Mouse (Mus musculus): Measurements from ENCODE around the gene Adamtsl5. TPM values are rescaled to one million over a fixed set of nuclear protein-coding genes. Genes with fewer than 3 reads are reported as not detected.

Adamtsl5 gene
- polyA plus RNA-seq, 1 experiment from 2014 or later, result 11.6 TPM

DNA sequence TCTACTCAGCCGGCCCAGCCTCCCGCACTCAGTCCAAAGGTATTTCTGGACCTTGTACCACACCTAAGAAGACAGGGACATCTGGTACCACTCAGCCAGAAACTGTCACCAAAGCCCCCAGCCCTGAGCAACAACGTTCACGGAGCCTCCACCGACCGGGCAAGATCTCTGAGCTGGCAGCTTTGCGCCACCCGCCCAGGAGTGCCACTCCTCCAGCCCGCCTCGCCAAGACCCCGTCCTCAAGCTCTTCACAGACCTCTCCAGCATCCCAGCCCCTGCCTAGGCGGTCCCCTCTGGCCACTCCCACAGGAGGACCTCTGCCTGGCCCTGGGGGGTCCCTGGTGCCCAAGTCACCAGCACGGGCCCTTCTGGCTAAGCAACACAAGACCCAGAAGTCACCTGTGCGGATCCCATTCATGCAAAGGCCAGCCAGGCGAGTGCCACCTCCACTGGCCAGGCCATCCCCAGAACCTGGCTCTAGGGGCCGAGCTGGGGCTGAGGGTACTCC, 33.7 kb downstream of the Adamtsl5 start:
- Histone ChIP-seq H3K27me3 (peaks cover 71% of the 10 kb centered on the region), H3K27ac (replicated peaks) (no peak overlapping the region), H3K36me3 (peaks cover 18% of the 10 kb centered on the region), H3K4me3 (replicated peaks) (no peak overlapping the region), H3K9me3 (replicated peaks) (no peaks in the 10 kb centered on the region), H3K4me1 (peaks cover 40% of the 10 kb centered on the region), H3K4me2 (replicated peaks) (no peak overlapping the region), H3K9ac (no peak overlapping the region)
- 48% methylated on average over 16 of the region's 16 CpGs for WGBS
- ATAC-seq (ENCODE audit: insufficient number of reproducible peaks, low FRiP score, low TSS enrichment, low read depth), result no peak

DNA sequence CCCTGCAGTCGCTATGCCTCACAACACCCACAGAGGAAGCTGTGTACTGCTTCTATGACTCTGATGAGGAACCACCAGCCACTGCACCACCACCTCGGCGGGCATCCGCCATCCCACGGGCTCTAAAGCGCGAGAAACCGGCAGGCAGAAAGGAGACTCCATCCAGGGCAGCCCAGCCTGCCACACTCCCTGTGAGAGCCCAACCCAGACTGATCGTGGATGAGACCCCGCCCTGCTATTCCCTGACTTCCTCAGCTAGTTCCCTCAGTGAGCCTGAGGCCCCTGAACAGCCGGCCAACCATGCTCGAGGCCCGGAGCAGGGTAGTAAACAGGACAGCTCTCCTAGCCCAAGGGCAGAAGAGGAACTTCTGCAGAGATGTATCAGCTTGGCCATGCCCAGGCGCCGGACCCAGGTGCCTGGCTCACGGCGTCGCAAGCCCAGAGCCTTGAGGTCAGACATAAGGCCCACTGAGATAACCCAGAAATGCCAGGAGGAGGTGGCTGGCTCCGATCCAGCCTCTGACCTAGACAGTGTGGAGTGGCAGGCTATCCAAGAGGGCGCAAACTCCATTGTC, 34.5 kb downstream of the Adamtsl5 start:
- H3K9me3 ChIP-seq (replicated peaks), result no peaks in the 10 kb centered on the region
- H3K36me3 ChIP-seq, result peaks cover 15% of the 10 kb centered on the region
- no peak overlapping the region for H3K4me2 ChIP-seq (replicated peaks)
- no peak overlapping the region for H3K27ac ChIP-seq (replicated peaks)
- peaks cover 31% of the 10 kb centered on the region for H3K4me1 ChIP-seq
- H3K9ac ChIP-seq, result no peak overlapping the region
- WGBS, result 50% methylated on average over 20 of the region's 20 CpGs
- no peak for ATAC-seq (ENCODE audit: insufficient number of reproducible peaks, low FRiP score, low TSS enrichment, low read depth)
- peaks cover 71% of the 10 kb centered on the region for H3K27me3 ChIP-seq
- no peak overlapping the region for H3K4me3 ChIP-seq (replicated peaks)

DNA sequence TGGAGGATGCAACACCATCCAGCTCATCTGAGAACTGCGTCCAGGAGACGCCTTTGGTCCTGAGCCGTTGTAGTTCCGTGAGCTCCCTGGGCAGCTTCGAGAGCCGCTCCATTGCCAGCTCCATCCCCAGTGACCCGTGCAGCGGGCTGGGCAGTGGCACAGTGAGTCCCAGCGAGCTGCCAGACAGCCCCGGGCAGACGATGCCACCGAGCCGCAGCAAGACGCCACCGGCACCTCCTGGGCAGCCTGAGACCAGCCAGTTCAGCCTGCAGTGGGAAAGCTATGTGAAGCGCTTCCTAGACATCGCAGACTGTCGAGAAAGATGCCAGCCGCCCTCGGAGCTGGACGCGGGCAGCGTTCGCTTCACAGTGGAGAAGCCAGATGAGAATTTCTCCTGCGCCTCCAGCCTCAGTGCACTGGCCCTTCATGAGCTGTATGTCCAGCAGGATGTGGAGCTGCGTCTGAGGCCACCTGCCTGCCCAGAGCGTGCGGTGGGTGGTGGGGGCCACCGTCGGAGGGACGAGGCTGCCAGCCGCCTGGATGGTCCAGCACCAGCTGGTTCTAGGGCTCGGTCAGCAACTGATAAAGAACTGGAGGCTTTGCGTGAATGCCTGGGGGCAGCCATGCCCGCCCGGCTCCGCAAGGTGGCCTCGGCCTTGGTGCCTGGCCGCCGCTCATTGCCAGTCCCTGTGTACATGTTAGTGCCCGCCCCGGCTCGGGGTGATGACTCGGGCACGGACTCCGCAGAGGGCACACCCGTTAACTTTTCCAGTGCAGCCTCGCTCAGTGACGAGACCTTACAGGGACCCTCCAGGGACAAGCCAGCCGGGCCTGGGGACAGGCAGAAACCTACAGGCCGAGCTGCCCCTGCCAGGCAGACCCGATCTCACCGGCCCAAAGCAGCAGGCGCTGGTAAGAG, 35.4 kb downstream of the Adamtsl5 start:
- 67% methylated on average over 54 of the region's 54 CpGs for WGBS
- Histone ChIP-seq H3K9ac (no peak overlapping the region), H3K27me3 (peaks cover 71% of the 10 kb centered on the region), H3K27ac (replicated peaks) (no peak overlapping the region), H3K4me2 (replicated peaks) (no peak overlapping the region), H3K9me3 (replicated peaks) (no peaks in the 10 kb centered on the region), H3K4me1 (peaks cover 28% of the 10 kb centered on the region), H3K4me3 (replicated peaks) (no peak overlapping the region), H3K36me3 (peaks cover 10% of the 10 kb centered on the region)
- no peak for ATAC-seq (ENCODE audit: insufficient number of reproducible peaks, low FRiP score, low TSS enrichment, low read depth)

DNA sequence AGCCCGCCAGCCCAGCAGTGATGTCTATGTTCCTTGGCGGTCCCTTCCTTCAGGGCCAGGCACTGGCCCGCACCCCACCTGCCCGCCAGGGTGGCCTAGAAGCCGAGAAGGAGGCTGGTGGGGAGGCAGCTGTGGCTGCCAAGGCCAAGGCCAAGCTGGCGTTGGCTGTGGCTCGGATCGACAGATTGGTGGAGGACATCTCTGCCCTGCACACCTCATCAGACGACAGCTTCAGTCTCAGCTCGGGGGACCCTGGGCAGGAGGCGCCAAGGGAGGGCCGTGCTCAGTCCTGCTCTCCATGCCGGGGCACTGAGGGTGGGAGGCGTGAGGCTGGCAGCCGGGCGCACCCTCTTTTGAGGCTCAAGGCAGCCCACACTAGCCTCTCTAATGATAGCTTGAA, 36.7 kb downstream of the Adamtsl5 start:
- ATAC-seq (ENCODE audit: insufficient number of reproducible peaks, low FRiP score, low TSS enrichment, low read depth), result no peak
- Histone ChIP-seq H3K36me3 (peaks cover 5% of the 10 kb centered on the region), H3K4me3 (replicated peaks) (no peak overlapping the region), H3K4me1 (peaks cover 21% of the 10 kb centered on the region), H3K27me3 (peaks cover 59% of the 10 kb centered on the region), H3K9ac (no peak overlapping the region), H3K27ac (replicated peaks) (no peak overlapping the region), H3K9me3 (replicated peaks) (no peaks in the 10 kb centered on the region), H3K4me2 (replicated peaks) (no peak overlapping the region)
- 80% methylated on average over 16 of the region's 16 CpGs for WGBS

- Histone ChIP-seq H3K4me1 (0 out of 2 replicates have a peak, but pooled peaks cover 7% of the 10 kb centered on the region), H3K36me3 (peaks cover 11% of the 10 kb centered on the region; the same call in 1 of the 2 replicates), H3K4me2 (replicated peaks) (0 out of 2 replicates have a peak overlapping the region, but pooled peaks have one; percentile 34), H3K9ac (no peak overlapping the region), H3K4me3 (replicated peaks) (no peak overlapping the region), H3K27me3 (peaks cover 47% of the 10 kb centered on the region), H3K9me3 (replicated peaks) (no peaks in the 10 kb centered on the region), H3K27ac (replicated peaks) (no peak overlapping the region)
- no peak for ATAC-seq (ENCODE audit: insufficient number of reproducible peaks, low FRiP score, low TSS enrichment, low read depth)
- WGBS, result 15% methylated on average over 25 of the region's 25 CpGs
Observed at GRCm38 (mm10) chr10:80304862-80305261, 43.4 kb downstream of the Adamtsl5 start.

DNA sequence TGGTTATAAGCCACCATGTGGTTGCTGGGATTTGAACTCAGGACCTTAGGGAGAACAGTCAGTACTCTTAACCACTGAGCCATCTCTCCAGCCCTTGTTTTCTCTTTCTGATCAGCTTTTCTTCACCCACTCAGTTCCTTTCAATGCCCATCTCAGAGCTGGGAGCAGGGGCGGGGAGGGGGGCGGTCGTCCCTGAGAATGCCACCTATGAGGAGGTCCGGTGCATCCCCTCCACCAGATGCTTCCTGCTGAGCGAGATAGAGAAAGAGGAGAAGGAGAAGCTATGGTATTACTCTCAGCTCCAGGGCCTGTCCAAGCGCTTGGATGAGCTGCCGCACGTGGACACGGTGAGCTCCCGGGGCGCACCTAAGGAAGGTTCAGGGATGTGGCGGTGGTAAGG, 43.8 kb downstream of the Adamtsl5 start:
- Histone ChIP-seq H3K4me3 (replicated peaks) (no peak overlapping the region), H3K27me3 (peaks cover 51% of the 10 kb centered on the region), H3K27ac (replicated peaks) (no peak overlapping the region), H3K9me3 (replicated peaks) (no peaks in the 10 kb centered on the region), H3K4me1 (0 out of 2 replicates have a peak, but pooled peaks cover 7% of the 10 kb centered on the region), H3K36me3 (peaks cover 11% of the 10 kb centered on the region; the same call in 1 of the 2 replicates), H3K9ac (no peak overlapping the region), H3K4me2 (replicated peaks) (0 out of 2 replicates have a peak overlapping the region, but pooled peaks have one; percentile 34)
- ATAC-seq (ENCODE audit: insufficient number of reproducible peaks, low FRiP score, low TSS enrichment, low read depth), result no peak
- WGBS, result 25% methylated on average over 12 of the region's 12 CpGs

DNA sequence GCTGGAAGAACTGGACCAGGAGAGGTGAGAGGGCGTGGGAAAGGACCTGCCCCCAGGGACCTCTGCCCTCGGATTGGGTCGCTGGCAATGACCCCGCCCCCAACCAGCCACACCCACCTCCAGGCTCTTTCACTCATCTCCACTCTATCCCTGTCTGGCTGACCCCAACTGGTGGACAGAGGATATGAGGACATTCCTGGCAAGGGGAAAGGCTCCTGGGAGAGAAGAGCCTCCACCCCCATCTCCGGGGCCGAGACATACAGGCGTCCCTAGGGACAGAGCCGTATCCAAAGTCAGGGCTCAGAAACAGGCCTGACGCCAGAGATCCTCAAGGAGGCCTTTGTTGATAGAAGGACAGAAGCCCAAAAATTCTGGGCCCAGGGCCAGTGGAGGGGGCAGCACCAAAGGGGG, 45.7 kb downstream of the Adamtsl5 start:
- no peak for ATAC-seq (ENCODE audit: insufficient number of reproducible peaks, low FRiP score, low TSS enrichment, low read depth)
- no peak overlapping the region for H3K9ac ChIP-seq

DNA sequence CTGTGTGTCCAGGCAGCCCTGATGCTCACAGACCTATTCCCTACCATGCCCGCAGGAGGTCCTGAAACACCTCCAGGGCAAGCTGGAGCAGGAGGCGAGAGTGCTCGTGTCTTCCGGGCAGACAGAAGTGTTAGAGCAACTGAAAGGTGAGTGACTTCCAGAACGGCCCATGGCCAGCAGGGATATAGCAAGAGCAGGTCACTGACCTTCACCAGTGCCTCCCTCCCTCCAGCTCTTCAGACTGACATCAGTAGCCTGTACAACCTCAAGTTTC, 46.2 kb downstream of the Adamtsl5 start:
- no peak overlapping the region for H3K9ac ChIP-seq
- ATAC-seq (ENCODE audit: insufficient number of reproducible peaks, low FRiP score, low TSS enrichment, low read depth), result no peak
- no peak overlapping the region for H3K4me3 ChIP-seq (replicated peaks)
- WGBS, result 42% methylated on average over 5 of the region's 5 CpGs
- H3K4me1 ChIP-seq, result 0 out of 2 replicates have a peak, but pooled peaks cover 11% of the 10 kb centered on the region
- no peak overlapping the region for H3K27ac ChIP-seq (replicated peaks)
- H3K27me3 ChIP-seq, result peaks cover 74% of the 10 kb centered on the region
- no peaks in the 10 kb centered on the region for H3K9me3 ChIP-seq (replicated peaks)
- H3K36me3 ChIP-seq, result 0 out of 2 replicates have a peak, but pooled peaks cover 7% of the 10 kb centered on the region
- H3K4me2 ChIP-seq (replicated peaks), result no peak overlapping the region

More for the DNA sequence above, 45.7 kb downstream of the Adamtsl5 start:
- H3K36me3 ChIP-seq, result 0 out of 2 replicates have a peak, but pooled peaks cover 7% of the 10 kb centered on the region
- 0 out of 2 replicates have a peak, but pooled peaks cover 11% of the 10 kb centered on the region for H3K4me1 ChIP-seq
- peaks cover 69% of the 10 kb centered on the region for H3K27me3 ChIP-seq
- no peak overlapping the region for H3K4me2 ChIP-seq (replicated peaks)
- no peak overlapping the region for H3K27ac ChIP-seq (replicated peaks)
- no peak overlapping the region for H3K4me3 ChIP-seq (replicated peaks)
- whole genome bisulfite sequencing, result 14% methylated on average over 9 of the region's 9 CpGs
- no peaks in the 10 kb centered on the region for H3K9me3 ChIP-seq (replicated peaks)

GRCm38 (mm10) chr10:80301256-80302081, 46.7 kb downstream of the Adamtsl5 start:
- 0 out of 2 replicates have a peak, but pooled peaks cover 5% of the 10 kb centered on the region for H3K36me3 ChIP-seq
- H3K4me3 ChIP-seq (replicated peaks), result no peak overlapping the region
- no peak overlapping the region for H3K27ac ChIP-seq (replicated peaks)
- H3K27me3 ChIP-seq, result peaks cover 79% of the 10 kb centered on the region
- peak overlapping the region; percentile 6; the same call in 1 of the 2 replicates for H3K4me2 ChIP-seq (replicated peaks)
- no peak overlapping the region for H3K9ac ChIP-seq
- no peak for ATAC-seq (ENCODE audit: insufficient number of reproducible peaks, low FRiP score, low TSS enrichment, low read depth)
- H3K9me3 ChIP-seq (replicated peaks), result no peaks in the 10 kb centered on the region
- WGBS, result 69% methylated on average over 9 of the region's 10 CpGs
- H3K4me1 ChIP-seq, result peaks cover 14% of the 10 kb centered on the region

GRCm38 (mm10) chr10:80300672-80301181, 47.5 kb downstream of the Adamtsl5 start:
- Histone ChIP-seq H3K4me2 (replicated peaks) (peak overlapping the region; percentile 6; the same call in 1 of the 2 replicates), H3K27ac (replicated peaks) (no peak overlapping the region), H3K9me3 (replicated peaks) (no peaks in the 10 kb centered on the region), H3K9ac (no peak overlapping the region), H3K36me3 (no peaks in the 10 kb centered on the region), H3K27me3 (peaks cover 72% of the 10 kb centered on the region), H3K4me3 (replicated peaks) (no peak overlapping the region), H3K4me1 (peaks cover 21% of the 10 kb centered on the region)
- WGBS, result 25% methylated on average over 11 of the region's 11 CpGs
- ATAC-seq (ENCODE audit: insufficient number of reproducible peaks, low FRiP score, low TSS enrichment, low read depth), result no peak

Data from embryonic facial prominence, embryonic 15.5 days (tissue).